Mouse (Mus musculus): ENCODE data around the gene Ptprg.

GRCm38 (mm10) chr14:11941989-11942514, 388.7 kb downstream of the Ptprg start:
- TF ChIP-seq POLR2A (IDR thresholded peaks at IDR 0.05; ENCODE audit: low read depth, low read length) = no peak
- no peak for TF ChIP-seq CTCF (IDR thresholded peaks at IDR 0.05; ENCODE audit: extremely low read depth, insufficient read length, insufficient replicate concordance, low read depth, low read length)

Measured in small intestine, adult 2 months (tissue).